Mouse (Mus musculus) forebrain, embryonic 14.5 days (tissue): Measurements from ENCODE around the gene Il1rl1. TPM values are rescaled to one million over a fixed set of nuclear protein-coding genes. Genes with fewer than 3 reads are reported as not detected.

Source experiments
- ATAC-seq: fragments of 200-750 bp; cut with Nextera tagmentation; 2 replicates; pipeline ENCODE4 v1.8.0; 2017; ENCODE audit warnings: mild to moderate bottlenecking, moderate library complexity
- DNase-seq: peaks from one replicate; pipeline ENCODE4 v3.0.0-alpha.2; 2015; ENCODE audit warnings: low spot score
- H3K27ac ChIP-seq: fragments of 300-500 bp; sonication (generic); 2 replicates; pipeline ENCODE4 v1.5.1; 2014; ENCODE audit warnings: low read depth, mild to moderate bottlenecking, control low read depth, low read length, moderate library complexity
- H3K27me3 ChIP-seq: fragments of 300-500 bp; sonication (generic); replicated peaks from 2 replicates; pipeline ENCODE4 v1.6.1; 2014; ENCODE audit warnings: low read length, control low read depth, mixed read lengths; ENCODE audit not compliant: control insufficient read depth, insufficient read depth
- H3K36me3 ChIP-seq: fragments of 300-500 bp; sonication (generic); 2 replicates; pipeline ENCODE4 v1.6.1; 2014; ENCODE audit warnings: low read length, control low read depth; ENCODE audit not compliant: control insufficient read depth, insufficient read depth
- H3K4me1 ChIP-seq: fragments of 300-500 bp; sonication (generic); 2 replicates; pipeline ENCODE4 v1.6.1; 2014; ENCODE audit warnings: antibody characterized with exemption, low read length, control low read depth; ENCODE audit not compliant: control insufficient read depth, insufficient read depth
- H3K4me2 ChIP-seq: fragments of 300-500 bp; sonication (generic); 2 replicates; pipeline ENCODE4 v1.6.1; 2014; ENCODE audit warnings: mild to moderate bottlenecking, control low read depth, low read length
- H3K4me3 ChIP-seq: fragments of 300-500 bp; sonication (generic); 2 replicates; pipeline ENCODE4 v1.5.1; 2014; ENCODE audit warnings: low read depth, low read length, control low read depth
- H3K9ac ChIP-seq: fragments of 300-500 bp; sonication (generic); 2 replicates; pipeline ENCODE4 v1.6.1; 2014; ENCODE audit warnings: mild to moderate bottlenecking, low read length, control low read depth, moderate library complexity
- H3K9me3 ChIP-seq: fragments of 300-500 bp; sonication (generic); replicated peaks from 2 replicates; pipeline ENCODE4 v1.6.1; 2016; ENCODE audit warnings: low read length, control low read depth, mixed read lengths; ENCODE audit not compliant: control insufficient read depth
- WGBS: fragments of 180-500 bp; shearing (Covaris S2); extraction: QIAGEN DNeasy Blood & Tissue Kit; methylation state at CpG from one replicate; pipeline ENCODE4 v1.1.7; 2014; 5-methylcytosine and 5-hydroxymethylcytosine counted together
- polyA plus RNA-seq: library from polyadenylated mRNA; unstranded; fragments of >200 nt; fragmentation: Nextera tagmentation; extraction: Ambion mirVana; gene quantifications from 2 replicates; pipeline ENCODE4 v1.2.1, GENCODE M21; 2014

Il1rl1 gene
- polyA plus RNA-seq, 1 experiment from 2014 or later = not detected

GRCm38 (mm10) chr1:40404682-40405081 lies 24.7 kb upstream of the Il1rl1 start:
- ATAC-seq = no peak
- H3K27ac ChIP-seq = no peak overlapping the region
- DNase-seq = no peak
- 83% methylated on average over 7 of the region's 7 CpGs for WGBS
- H3K36me3 ChIP-seq = no peaks in the 10 kb centered on the region
- H3K9me3 ChIP-seq = no peaks in the 10 kb centered on the region
- no peaks in the 10 kb centered on the region for H3K4me1 ChIP-seq
- H3K27me3 ChIP-seq = no peaks in the 10 kb centered on the region
- no peak overlapping the region for H3K4me2 ChIP-seq
- H3K4me3 ChIP-seq = no peak overlapping the region
- H3K9ac ChIP-seq = no peak overlapping the region

DNA sequence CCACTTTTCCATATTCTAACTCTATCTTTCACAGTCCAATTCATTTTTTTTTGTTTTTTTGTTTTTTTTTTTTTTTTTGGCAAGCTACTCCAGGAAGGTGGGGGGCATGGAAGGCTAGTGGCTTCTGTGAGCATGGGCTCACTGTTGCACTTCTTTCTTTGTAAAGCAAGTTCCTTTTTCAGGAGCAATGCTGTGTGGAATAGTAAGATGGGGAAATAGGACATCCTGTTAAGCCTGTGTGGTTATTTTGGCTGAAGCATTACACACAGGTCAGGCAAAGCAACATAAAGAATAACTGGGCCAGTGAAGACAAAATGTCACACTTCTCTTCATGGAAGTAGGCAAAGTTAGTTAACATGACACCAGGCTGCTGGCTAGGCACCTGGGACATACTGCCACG lies 19.5 kb upstream of the Il1rl1 start:
- no peaks in the 10 kb centered on the region for H3K36me3 ChIP-seq
- WGBS = 60% methylated on average over 1 of the region's 1 CpGs
- no peak for DNase-seq
- ATAC-seq = no peak
- no peaks in the 10 kb centered on the region for H3K9me3 ChIP-seq
- no peak overlapping the region for H3K4me3 ChIP-seq
- no peak overlapping the region for H3K4me2 ChIP-seq
- H3K9ac ChIP-seq = no peak overlapping the region
- no peaks in the 10 kb centered on the region for H3K27me3 ChIP-seq
- no peak overlapping the region for H3K27ac ChIP-seq
- H3K4me1 ChIP-seq = no peaks in the 10 kb centered on the region

- no peak overlapping the region for H3K9ac ChIP-seq
- ATAC-seq = no peak
- no peak for DNase-seq
- no peaks in the 10 kb centered on the region for H3K27me3 ChIP-seq
- no peaks in the 10 kb centered on the region for H3K4me1 ChIP-seq
- no peaks in the 10 kb centered on the region for H3K36me3 ChIP-seq
- no peaks in the 10 kb centered on the region for H3K9me3 ChIP-seq
- H3K4me3 ChIP-seq = no peak overlapping the region
- WGBS = 94% methylated on average over 1 of the region's 1 CpGs
- H3K4me2 ChIP-seq = no peak overlapping the region
- no peak overlapping the region for H3K27ac ChIP-seq
These were observed 16.3 kb upstream of the Il1rl1 start for GRCm38 (mm10) chr1:40413039-40413438.

DNA sequence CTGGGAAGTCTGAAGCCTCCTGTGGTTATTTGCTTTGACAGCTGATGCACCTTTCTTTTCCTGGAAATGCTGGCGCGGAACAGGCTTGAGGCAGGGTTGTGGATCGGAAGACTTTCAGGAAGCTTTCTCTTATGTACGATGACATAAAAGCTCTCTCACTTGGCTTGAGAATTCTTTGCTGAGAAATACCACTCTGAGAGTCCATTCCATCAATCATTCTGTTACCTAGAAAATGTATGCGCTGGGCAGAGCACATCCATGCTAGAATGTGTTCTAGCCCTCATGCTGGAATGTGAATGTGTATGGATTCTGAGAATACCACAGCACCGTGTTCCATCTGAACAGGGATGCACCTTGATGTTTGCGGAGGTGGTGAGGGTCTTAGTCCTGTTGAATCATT lies 15.1 kb upstream of the Il1rl1 start:
- 87% methylated on average over 7 of the region's 7 CpGs for WGBS

DNA sequence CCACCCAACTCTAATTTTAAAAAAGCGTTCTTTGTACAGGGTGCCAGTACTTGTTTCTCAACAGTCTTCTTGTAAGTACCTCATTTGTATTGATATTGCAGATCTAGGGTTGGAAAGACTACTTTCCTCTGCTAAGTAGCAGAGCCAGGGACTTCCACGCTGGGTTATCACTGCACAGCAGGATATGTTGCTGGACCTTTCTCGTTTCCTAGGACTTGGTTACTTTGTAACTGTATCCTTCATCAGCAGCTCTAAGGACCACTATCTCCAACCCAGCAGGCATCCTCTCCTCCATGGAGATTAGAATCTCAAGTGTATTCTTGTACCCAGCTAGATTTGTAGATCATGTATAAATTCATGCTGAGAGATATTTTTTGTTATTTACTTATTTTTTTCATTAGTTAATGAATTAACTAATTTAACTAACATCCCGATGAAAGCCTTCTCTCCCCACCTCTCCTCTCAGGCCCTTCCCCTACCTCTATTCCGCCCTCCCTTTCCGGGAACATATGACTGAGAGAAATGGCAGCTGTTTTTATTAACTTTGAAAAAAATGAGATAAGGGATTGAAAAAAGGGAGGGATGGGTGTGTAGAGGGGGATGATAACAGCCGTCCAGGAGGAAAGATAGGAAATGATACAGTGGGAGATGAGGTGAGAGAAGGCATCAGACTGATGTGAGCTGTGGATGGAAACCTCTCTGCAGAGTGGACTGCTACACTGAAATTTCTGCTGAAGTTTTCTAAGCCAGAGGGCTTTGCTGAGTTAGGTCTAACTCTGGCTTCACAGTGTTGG lies 14.3 kb upstream of the Il1rl1 start:
- Histone ChIP-seq H3K36me3 (no peaks in the 10 kb centered on the region), H3K27me3 (no peaks in the 10 kb centered on the region), H3K4me1 (no peaks in the 10 kb centered on the region), H3K9ac (no peak overlapping the region), H3K4me3 (no peak overlapping the region), H3K27ac (no peak overlapping the region), H3K9me3 (no peaks in the 10 kb centered on the region), H3K4me2 (no peak overlapping the region)
- DNase-seq (no peak), ATAC-seq (no peak)
- 76% methylated on average over 7 of the region's 7 CpGs for WGBS

More for the DNA sequence above, 15.1 kb upstream of the Il1rl1 start:
- no peaks in the 10 kb centered on the region for H3K9me3 ChIP-seq
- ATAC-seq (no peak), DNase-seq (no peak)
- H3K27ac ChIP-seq = no peak overlapping the region
- no peaks in the 10 kb centered on the region for H3K4me1 ChIP-seq
- H3K9ac ChIP-seq = no peak overlapping the region
- H3K4me3 ChIP-seq = no peak overlapping the region
- H3K36me3 ChIP-seq = no peaks in the 10 kb centered on the region
- H3K4me2 ChIP-seq = no peak overlapping the region
- H3K27me3 ChIP-seq = no peaks in the 10 kb centered on the region

DNA sequence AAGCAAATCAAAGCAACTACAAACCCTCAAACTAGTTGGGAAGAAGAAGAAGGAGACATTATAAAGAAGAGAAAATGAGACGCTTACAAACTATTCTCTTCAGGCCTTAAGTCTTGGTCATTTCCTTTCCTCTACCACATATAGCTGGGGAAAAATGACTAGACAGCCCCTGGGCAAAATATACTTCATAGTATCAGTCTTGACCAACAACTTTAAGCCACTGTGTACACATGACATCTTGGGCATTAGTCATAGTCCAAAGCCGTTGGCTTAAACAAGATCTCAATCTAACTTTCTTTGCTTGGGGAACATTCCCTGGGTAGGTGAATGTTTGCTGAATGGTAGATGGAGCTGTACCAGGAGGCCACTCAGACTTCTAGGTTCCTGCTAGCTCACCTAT lies 12.3 kb upstream of the Il1rl1 start:
- Histone ChIP-seq H3K9me3 (no peaks in the 10 kb centered on the region), H3K36me3 (no peaks in the 10 kb centered on the region), H3K4me1 (no peaks in the 10 kb centered on the region), H3K4me2 (no peak overlapping the region), H3K27ac (no peak overlapping the region), H3K9ac (no peak overlapping the region), H3K27me3 (no peaks in the 10 kb centered on the region), H3K4me3 (no peak overlapping the region)
- WGBS = 93% methylated on average over 2 of the region's 2 CpGs
- no peak for ATAC-seq
- DNase-seq = no peak

DNA sequence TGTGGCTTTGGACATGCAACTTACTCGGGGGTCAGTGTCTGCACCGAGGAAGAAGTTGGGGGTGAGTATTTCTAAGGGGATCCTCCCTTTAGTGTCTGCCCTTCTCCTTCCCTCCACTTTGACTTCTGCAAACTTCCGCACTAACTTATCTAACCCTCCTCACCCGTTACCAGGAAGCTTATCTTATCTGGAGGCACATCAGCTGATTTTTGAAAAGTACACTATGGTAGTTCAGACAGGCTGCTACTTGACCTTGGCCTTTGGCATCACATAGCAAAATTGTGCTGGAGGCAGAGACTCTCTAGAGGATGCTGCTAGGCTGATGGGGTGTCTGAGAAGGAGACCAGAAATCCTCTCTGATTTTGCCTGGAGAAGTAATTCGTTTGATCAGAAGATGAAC lies 10.9 kb upstream of the Il1rl1 start:
- H3K4me3 ChIP-seq = no peak overlapping the region
- no peak overlapping the region for H3K9ac ChIP-seq
- no peak overlapping the region for H3K4me2 ChIP-seq
- no peak for DNase-seq
- H3K36me3 ChIP-seq = no peaks in the 10 kb centered on the region
- ATAC-seq = no peak
- H3K27ac ChIP-seq = no peak overlapping the region
- 87% methylated on average over 5 of the region's 5 CpGs for WGBS
- no peaks in the 10 kb centered on the region for H3K4me1 ChIP-seq
- no peaks in the 10 kb centered on the region for H3K9me3 ChIP-seq
- H3K27me3 ChIP-seq = no peaks in the 10 kb centered on the region

GRCm38 (mm10) chr1:40423892-40424291 lies 5.5 kb upstream of the Il1rl1 start:
- Histone ChIP-seq H3K4me3 (no peak overlapping the region), H3K4me1 (no peaks in the 10 kb centered on the region), H3K36me3 (no peaks in the 10 kb centered on the region), H3K9ac (no peak overlapping the region), H3K4me2 (no peak overlapping the region), H3K27ac (no peak overlapping the region), H3K9me3 (no peaks in the 10 kb centered on the region), H3K27me3 (no peaks in the 10 kb centered on the region)
- no peak for DNase-seq
- ATAC-seq = no peak
- 87% methylated on average over 6 of the region's 6 CpGs for WGBS

GRCm38 (mm10) chr1:40427270-40427669 lies 2.1 kb upstream of the Il1rl1 start:
- DNase-seq = no peak
- Histone ChIP-seq H3K36me3 (no peaks in the 10 kb centered on the region), H3K4me1 (no peaks in the 10 kb centered on the region), H3K9me3 (no peaks in the 10 kb centered on the region), H3K9ac (no peak overlapping the region), H3K27ac (no peak overlapping the region), H3K4me2 (no peak overlapping the region), H3K4me3 (no peak overlapping the region), H3K27me3 (no peaks in the 10 kb centered on the region)
- WGBS = 89% methylated on average over 9 of the region's 9 CpGs
- ATAC-seq = no peak
